28 mouse cellular contexts compared by ENCODE assay signal in genomic region chr15:5348881-5349280, GRCm38 (mm10).
DNase-seq lines count a peak whose midpoint lies in the region; ATAC-seq and TF ChIP-seq lines count a peak whose summit lies in the region.
"Had no signal": no experiment of that assay in that cellular context is flagged by ENCODE, and none has a peak within 500 bp of the region (broad histone marks: within the 10 kb centered on the region; RNA-seq: fewer than 3 reads in every experiment).

No protein-coding gene starts in this region.

- H3K79me2 ChIP-seq in liver, adult 2 months (ENCODE audit: control insufficient read depth, insufficient read depth, low read length): no peaks in the 10 kb centered on the region

- WGBS in liver, adult 2 months: 80% methylated on average over 4 of the region's 4 CpGs
- 86% methylated on average over 4 of the region's 4 CpGs for WGBS in liver, embryonic 11.5 days

- H3K27me3 ChIP-seq in liver, adult 2 months (ENCODE audit: control insufficient read depth, insufficient read depth, low read length): no peaks in the 10 kb centered on the region
- H3K27me3 ChIP-seq in liver, embryonic 11.5 days (replicated peaks; ENCODE audit: control insufficient read depth, insufficient read depth, low read length): no peaks in the 10 kb centered on the region
- H3K27me3 ChIP-seq: CH12.LX; embryonic facial prominence, embryonic 13.5 days; embryonic facial prominence, embryonic 15.5 days; forebrain, embryonic 13.5 days; forebrain, embryonic 15.5 days; Patski had no signal

- ATAC-seq in liver, embryonic 11.5 days (replicated peaks; ENCODE audit: low FRiP score): no peak
- peak; percentile 79 for ATAC-seq in granulocyte monocyte progenitor cell, adult 5-6 weeks (replicated peaks; ENCODE audit: poor library complexity, severe bottlenecking)
- peak; percentile 71 for ATAC-seq in megakaryocyte, adult 5-6 weeks (ENCODE audit: poor library complexity, severe bottlenecking)
- ATAC-seq in monocyte, adult 5-6 weeks (replicated peaks; ENCODE audit: insufficient number of reproducible peaks, low FRiP score, low TSS enrichment, poor library complexity, severe bottlenecking): 0 out of 2 replicates have a peak, but pooled peaks have one; percentile 31
- ATAC-seq: activated CD4-positive, CD25-positive, alpha-beta regulatory T cell, adult 4 months; CD4-positive, CD25-positive, alpha-beta regulatory T cell, adult 4 months; forebrain, embryonic 13.5 days; forebrain, embryonic 15.5 days; forebrain, postnatal 0 days; Patski had no signal

- no peak overlapping the region for H3K4me2 ChIP-seq in liver, embryonic 11.5 days
- H3K4me2 ChIP-seq: embryonic facial prominence, embryonic 13.5 days; embryonic facial prominence, embryonic 15.5 days; forebrain, embryonic 13.5 days; forebrain, embryonic 15.5 days had no signal

- no peak overlapping the region for H3K4me3 ChIP-seq in liver, adult 2 months (ENCODE audit: insufficient read depth, low read depth, low read length)
- no peak overlapping the region for H3K4me3 ChIP-seq in liver, embryonic 11.5 days (ENCODE audit: low read depth, low read length)
- H3K4me3 ChIP-seq: embryonic facial prominence, embryonic 13.5 days; embryonic facial prominence, embryonic 15.5 days; erythroblast, embryonic 14.5 days; forebrain, embryonic 10.5 days; forebrain, embryonic 13.5 days; forebrain, embryonic 15.5 days had no signal

- H3K36me3 ChIP-seq in liver, adult 2 months (ENCODE audit: control insufficient read depth, insufficient read depth, low read length): no peaks in the 10 kb centered on the region
- no peaks in the 10 kb centered on the region for H3K36me3 ChIP-seq in liver, embryonic 11.5 days (ENCODE audit: control insufficient read depth, insufficient read depth, low read length)
- H3K36me3 ChIP-seq: embryonic facial prominence, embryonic 13.5 days; embryonic facial prominence, embryonic 15.5 days; forebrain, embryonic 10.5 days; forebrain, embryonic 15.5 days; G1E had no signal

- no peak for TF ChIP-seq CTCF in liver, adult 2 months (IDR thresholded peaks at IDR 0.05; ENCODE audit: low read depth, low read length)

- no peak overlapping the region for H3K9ac ChIP-seq in liver, adult 2 months (ENCODE audit: low read depth, low read length)
- no peak overlapping the region for H3K9ac ChIP-seq in liver, embryonic 11.5 days (ENCODE audit: low read depth, low read length)
- H3K9ac ChIP-seq: embryonic facial prominence, embryonic 13.5 days; embryonic facial prominence, embryonic 15.5 days; forebrain, embryonic 13.5 days; forebrain, embryonic 15.5 days; forebrain, postnatal 0 days had no signal

- no peak overlapping the region for H3K27ac ChIP-seq in liver, adult 2 months (replicated peaks; ENCODE audit: insufficient read depth, low read depth, low read length)
- no peak overlapping the region for H3K27ac ChIP-seq in liver, embryonic 11.5 days (ENCODE audit: low read depth, low read length)
- H3K27ac ChIP-seq: embryonic facial prominence, embryonic 13.5 days; embryonic facial prominence, embryonic 15.5 days; forebrain, embryonic 10.5 days; forebrain, embryonic 13.5 days; forebrain, embryonic 15.5 days had no signal

- peak; percentile 15 for DNase-seq in liver, adult 2 months (ENCODE audit: extremely low read depth, low read depth, low spot score)
- no peak for DNase-seq in liver, embryonic 11.5 days (ENCODE audit: low spot score)
- DNase-seq in gastrocnemius, postnatal 25 days: no peak
- no peak for DNase-seq in layer of hippocampus, postnatal 10 days (ENCODE audit: low spot score in 2 of 2)
- DNase-seq in cerebellum, adult 18-20 months: no peak
- DNase-seq: adrenal gland, postnatal 10 days; adrenal gland, postnatal 25 days; B cell, adult 2 months; cerebellum, adult 11-12 months; cerebellum, adult 8-10 months; cerebellum, postnatal 10 days; cerebellum, postnatal 25 days; embryo, embryonic 11 days; forebrain, postnatal 0 days had no signal

- H3K4me1 ChIP-seq in liver, adult 2 months (ENCODE audit: control insufficient read depth, insufficient read depth, low read length): no peaks in the 10 kb centered on the region
- H3K4me1 ChIP-seq in liver, embryonic 11.5 days (replicated peaks; ENCODE audit: control insufficient read depth, insufficient read depth, low read length): no peaks in the 10 kb centered on the region
- H3K4me1 ChIP-seq: embryonic facial prominence, embryonic 13.5 days; embryonic facial prominence, embryonic 15.5 days; forebrain, embryonic 10.5 days; forebrain, embryonic 13.5 days; forebrain, embryonic 15.5 days had no signal

- no peaks in the 10 kb centered on the region for H3K9me3 ChIP-seq in liver, embryonic 11.5 days (ENCODE audit: control insufficient read depth, low read length)
- H3K9me3 ChIP-seq: embryonic facial prominence, embryonic 13.5 days; embryonic facial prominence, embryonic 15.5 days; forebrain, embryonic 10.5 days; forebrain, embryonic 13.5 days; forebrain, embryonic 15.5 days; G1E had no signal

- TF ChIP-seq POLR2A in liver, adult 2 months (IDR thresholded peaks at IDR 0.05; ENCODE audit: extremely low read depth, insufficient read depth, low read length): no peak
